Mouse (Mus musculus): ENCODE data around the gene Nup93.

The Nup93 gene

DNA sequence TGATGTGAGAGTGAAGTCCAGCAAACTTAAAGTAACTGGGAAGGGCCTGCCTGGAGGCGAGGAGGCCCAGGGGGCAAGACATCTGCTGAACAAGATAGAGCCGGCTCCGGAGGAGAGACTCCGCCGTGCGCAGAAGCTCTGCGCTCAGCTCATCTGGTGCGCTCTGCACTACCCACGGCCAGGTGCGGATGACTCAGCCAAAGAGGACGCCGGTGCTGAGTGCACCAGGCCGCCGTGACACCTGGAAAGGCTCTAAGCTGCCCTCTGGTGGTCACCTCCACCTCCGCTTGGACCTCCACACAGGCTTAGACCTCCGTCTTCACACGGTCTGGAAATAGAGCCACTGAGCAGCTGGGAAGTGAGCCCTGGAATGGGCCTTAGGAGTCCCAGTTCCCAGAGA lies 27.8 kb upstream of the Nup93 start:
- peak; percentile 86 for DNase-seq (ENCODE audit: low spot score)

DNA sequence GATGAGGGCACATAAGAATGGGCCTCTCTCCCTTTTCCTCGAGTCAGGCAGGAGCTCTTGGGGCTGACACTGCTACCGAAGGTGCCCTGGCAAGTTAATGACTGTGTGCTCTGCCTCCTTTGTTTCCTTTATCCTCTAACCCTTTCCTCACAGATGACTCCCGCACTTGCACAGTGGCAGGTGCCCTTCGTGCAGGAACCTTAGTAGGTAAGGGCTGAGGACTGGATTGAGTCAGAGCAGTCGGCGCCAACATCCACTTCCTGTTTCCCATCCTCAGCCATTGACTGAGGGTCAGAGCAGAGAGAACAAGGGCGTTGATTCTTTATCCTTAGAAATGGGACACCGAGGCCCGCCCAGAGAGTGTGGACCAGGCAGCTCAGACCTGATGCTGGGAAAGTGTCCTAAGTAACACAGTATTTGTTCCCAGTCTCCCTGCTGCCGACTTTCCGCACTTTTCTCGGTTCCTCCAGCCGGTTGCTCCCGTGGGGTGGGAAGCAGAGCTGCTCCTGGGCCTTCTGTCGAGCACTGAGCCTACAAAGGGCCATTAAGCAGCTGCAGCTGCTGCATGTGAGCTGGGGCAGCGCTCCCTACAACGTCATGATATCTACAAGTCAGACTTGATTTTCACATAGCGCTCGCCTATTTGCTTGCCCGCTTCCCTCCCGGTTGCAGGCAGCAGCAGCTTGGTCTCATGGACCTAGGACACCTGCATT lies 26.9 kb upstream of the Nup93 start:
- peak; percentile 68 for DNase-seq (ENCODE audit: low spot score)

DNA sequence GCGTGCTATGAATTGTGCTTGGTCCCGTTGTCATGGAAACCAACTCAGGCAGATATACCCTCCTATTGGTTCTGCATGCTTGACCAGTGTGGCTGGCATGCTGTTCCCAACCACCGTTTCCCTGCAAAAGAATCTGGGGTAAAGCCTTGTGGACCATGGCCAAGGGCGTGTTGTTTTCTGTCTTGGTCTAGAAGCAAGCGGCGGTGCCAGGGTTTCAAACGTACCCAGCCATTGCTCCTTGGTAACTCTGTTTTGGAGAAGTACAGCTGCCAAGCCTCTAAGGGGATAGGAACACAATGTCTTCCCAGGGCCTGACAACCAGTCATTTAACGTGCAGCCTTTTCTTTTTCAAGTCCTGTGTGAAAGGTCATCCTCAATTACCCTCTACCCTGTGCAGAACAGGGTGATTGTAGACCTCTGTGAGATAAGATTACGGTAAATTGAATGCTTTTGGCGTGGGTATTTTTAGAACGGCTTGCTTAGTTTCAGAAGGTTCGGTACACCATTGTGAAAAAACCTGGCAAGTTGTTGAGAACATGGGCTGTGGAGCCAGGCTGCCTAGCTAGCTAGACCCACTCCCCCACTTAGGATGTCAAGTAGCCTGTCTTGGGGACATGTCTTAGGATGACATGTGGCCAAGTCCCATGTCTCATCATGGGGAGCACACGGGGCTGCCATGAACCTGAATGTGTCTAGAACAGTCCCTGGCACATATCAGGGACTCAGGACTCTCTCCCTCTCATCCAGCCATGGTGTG lies 24.9 kb upstream of the Nup93 start:
- DNase-seq (ENCODE audit: low spot score): no peak

DNA sequence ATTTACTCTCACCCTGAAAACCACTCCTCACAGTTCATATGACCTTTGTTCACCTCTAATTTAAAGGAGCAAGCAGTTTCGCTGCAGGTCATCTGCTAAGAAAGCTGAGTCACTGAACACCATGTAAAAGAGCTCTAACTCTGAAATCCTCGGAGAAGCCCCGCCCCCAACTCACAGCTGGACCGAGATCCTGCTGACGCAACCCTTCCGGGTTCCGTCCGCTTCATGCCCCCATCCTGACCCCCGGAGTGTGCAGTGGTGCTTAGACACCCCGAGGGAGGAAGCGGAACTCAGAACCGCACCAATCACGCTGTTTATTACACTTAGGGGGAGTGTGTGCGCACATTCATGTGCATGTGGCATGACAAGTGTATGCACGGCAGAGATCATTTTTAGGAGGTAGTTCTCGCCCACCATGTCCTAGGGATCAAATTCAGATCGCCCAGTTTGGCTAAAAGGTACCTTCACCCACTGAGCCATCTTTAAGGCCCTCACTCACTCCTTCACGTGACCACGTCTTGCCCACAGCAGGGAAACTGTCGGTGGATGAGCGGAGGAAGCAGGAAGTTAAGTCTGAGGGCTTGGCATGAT lies 23.2 kb upstream of the Nup93 start:
- no peak for DNase-seq (ENCODE audit: low spot score)

DNA sequence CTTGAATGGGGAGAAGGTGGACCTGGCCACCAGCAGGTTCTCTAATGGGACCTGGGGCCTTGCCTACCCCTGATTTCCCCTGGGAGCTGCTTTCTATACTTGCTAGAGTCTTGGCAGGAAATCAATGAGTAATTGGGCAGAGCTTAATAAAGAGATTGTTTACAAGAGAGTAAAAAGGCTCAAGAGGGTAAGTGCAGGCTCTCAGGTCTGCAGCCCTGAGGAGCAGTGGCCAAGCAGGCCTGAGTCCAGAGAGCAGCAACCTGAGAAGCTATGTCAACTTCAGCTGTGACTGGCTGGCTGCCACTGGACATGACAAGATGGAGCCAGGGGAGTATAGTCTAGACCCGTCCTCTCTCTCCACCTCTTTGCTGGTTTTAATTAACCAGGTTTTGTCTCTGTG lies 21.4 kb upstream of the Nup93 start:
- DNase-seq (ENCODE audit: low spot score): peak; percentile 76

DNA sequence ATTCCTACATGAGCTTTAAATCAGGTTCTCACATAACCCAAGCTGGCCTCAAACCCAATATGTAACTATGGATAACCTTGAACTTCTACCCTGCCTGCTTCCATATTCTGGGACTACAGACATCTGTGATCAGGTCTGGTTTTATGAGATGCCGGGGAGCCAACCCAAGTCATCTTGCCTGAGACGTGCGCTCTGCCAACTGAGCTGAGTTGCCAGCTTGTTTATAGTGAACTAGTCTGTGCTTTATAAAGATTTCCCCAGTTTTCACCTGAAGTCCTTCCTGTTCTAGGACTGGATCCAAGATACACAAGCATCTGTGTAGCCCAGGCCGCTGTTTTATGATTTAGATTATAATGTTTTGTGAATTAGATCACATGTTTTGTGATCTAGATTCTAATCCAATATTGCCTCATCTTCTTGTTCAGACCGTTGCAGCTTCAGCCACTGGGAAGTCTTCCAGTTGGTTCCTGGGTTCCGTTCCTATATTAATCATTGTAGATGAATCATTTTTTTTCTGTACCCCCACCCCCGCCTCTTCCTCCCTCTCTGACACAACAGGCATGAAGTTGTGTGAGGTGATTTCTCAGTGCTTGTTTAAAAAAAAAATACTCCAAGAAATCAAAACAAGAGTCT lies 19.7 kb upstream of the Nup93 start:
- DNase-seq (ENCODE audit: low spot score): no peak

DNA sequence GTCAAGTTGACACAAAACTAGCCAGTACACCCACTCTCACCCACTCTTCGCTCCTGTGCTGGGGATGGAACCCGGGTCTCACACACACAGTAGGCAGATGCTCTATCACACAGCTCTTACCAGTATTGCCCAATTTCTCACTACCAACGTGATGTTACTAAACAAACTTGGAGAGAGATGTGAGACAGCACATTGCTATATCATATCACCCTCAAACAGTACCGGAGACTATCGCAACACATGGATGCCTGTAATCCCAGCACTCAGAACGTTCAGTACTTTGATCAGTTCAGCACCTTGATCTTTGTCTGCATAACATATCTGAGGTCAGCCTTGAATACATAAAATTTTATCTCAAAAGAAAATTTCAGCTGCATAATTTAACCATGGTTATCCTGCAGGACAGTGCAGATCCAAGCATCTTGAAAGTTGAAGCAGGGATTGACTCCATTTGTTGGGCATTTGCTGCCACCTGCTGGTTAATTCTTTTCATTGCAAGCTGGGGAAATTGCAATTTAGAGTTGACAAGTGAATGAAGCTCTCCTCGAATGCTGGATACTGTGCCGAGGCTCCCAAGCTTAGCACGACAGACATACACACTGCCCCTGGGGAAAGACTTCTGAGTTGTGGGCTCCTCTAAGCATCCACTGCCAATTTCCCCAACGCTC lies 15.0 kb upstream of the Nup93 start:
- DNase-seq (ENCODE audit: low spot score): peak; percentile 89

DNA sequence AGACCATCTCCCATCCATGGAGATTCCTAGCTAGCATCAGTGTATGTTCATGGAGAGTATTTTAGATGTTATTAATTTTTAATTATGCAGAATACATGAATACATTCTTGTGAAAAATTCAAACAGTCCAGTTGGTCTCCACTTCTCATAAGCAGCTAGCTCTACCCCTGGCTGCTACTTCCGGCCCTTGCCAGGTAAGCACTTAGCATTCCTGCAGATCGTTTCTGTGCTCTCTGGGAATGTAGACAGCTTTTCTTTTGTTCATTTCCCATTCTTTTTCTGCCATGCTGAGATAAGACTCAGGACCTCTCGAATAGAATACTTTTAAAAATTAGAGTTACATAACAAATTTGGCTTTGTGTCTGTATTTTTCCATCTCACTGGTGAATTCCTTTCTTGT lies 10.3 kb upstream of the Nup93 start:
- no peak for DNase-seq (ENCODE audit: low spot score)

DNA sequence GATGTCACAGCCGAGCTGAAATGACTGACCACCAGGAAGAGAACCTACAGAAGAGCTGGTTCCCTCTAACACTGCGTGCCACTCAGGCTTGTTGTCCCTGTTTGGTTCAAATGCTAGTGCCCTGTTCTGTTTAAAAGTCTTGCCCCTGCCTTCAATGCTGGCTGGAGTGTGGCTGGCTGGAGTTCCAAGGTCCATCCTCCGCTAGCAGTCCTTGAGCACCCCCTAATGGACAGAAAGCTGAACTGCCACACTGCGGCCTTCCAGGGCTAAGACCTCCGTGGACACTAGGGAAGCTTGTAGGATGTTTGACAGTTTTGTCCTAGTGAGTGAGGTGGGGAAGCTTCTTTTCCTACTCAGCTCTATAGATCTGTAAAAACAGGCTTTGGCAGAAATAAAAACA lies 8.6 kb upstream of the Nup93 start:
- peak; percentile 92 for DNase-seq (ENCODE audit: low spot score)

DNA sequence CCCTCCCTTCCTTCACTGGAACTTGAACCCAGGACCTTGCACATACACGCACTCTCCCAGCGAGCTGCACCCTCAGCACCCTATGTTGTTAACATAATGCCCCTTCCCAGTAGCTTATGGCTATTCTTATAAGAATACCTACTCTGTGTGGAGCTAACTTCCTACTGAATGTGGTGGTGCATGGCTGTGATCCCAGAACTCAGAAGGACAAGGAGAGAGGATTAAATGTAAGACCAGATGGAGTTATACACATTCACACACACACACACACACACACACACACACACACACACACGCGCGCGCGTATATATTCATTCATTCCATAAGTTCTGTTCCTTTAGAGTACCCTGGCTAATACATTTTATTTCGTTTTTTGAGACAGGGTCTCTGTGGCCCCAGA lies 8.1 kb upstream of the Nup93 start:
- DNase-seq (ENCODE audit: low spot score): no peak

DNA sequence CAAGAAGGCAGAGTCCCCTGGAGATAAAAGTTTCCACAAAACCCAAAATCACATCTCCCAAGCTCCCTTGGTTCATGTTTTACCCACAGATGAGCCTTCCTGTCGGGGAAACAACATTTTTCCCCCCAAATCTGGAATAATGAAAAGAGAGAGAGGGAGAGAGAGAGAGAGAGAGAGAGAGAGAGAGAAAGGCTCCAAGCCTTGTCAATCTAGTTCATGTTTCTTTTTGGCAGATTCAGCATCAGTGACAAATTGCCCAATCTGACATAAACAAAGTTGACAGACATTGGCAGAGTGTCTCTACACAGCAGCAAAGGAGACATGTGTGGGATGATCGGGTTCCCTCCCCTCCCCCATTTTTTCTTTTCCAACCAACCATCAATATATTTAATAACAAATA lies 6.9 kb upstream of the Nup93 start:
- no peak for DNase-seq (ENCODE audit: low spot score)

DNA sequence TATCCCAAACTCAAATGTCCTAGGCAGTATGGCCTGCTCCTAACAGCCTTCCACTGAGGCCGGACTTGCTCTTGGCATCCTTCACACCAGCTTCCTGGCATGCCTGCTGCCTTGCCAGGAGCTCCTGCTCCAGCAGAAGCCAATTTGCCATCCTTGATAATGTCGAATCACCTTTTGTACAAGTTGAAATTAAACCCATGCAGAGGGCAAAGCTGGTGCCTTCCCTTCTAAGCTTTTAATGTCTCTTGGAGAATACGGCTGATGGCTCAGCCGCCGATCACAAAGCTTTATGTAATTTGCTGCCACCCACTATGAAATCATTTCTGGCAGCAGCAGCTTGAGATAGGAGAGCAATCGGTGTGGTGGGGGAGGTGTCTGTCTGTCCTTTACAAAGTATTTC lies 4.7 kb upstream of the Nup93 start:
- DNase-seq (ENCODE audit: low spot score): peak; percentile 63

DNA sequence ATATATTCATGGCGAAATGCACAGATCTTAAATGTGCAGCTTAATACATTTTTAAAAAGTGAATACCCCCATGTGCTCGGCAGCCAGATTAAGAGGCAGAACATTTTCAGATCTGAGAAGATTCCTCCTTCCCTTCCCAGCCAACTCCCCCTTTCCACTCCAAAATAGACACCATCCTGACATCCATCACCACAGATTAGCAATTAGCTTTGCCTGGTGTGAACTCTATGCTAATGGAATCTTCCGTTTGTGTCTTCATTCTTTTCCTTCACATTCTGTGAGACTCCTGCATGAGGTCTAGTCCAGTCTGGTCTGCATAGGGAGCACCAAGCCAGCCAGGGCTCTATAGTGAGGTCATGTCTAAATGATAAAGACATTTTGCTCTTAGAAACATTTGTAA lies 4.1 kb upstream of the Nup93 start:
- DNase-seq (ENCODE audit: low spot score): peak; percentile 54

DNA sequence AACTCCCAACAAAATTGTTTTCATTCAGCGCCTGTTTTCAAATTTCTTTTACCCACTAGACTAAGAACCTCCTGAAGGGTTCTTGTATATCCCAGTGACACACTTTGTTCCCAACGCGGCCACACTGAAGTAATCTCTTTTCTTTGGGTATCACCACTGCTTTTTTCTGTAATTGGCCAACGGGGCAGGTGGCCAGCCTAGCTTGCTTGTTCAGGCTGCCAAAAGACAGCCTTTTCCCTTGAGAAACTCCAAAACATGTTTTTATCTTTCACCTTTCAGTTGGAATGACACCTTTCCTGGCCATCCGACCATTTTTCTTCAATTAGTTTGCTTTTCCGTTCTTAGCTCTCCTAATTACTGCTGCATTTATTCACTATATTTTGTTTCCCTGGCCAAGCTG lies 545 bp upstream of the Nup93 start:
- peak; percentile 46 for DNase-seq (ENCODE audit: low spot score)

DNA sequence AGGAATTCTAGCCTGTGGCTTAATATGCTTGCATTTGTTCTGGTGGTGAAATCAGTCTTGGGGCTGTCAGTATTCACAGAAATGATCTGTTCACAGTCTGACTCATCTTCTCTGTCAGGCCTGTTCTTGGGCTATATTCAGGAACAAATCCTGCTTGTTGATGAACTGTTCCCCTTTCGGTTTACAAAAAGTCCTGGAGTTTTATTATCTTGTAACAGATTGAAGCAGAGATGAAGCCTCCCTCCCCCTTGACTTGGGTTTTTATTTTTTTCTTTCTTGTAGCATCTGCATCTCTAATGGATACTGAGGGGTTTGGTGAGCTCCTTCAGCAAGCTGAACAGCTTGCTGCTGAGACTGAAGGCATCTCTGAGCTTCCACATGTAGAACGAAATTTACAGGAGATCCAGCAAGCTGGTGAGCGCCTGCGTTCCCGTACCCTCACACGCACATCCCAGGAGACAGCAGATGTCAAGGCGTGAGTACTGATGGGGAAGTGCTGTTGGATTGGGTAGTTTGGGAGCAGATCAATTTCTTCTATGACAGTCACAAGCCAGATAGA lies 13.1 kb downstream of the Nup93 start:
- peak; percentile 54 for DNase-seq (ENCODE audit: low spot score)

DNA sequence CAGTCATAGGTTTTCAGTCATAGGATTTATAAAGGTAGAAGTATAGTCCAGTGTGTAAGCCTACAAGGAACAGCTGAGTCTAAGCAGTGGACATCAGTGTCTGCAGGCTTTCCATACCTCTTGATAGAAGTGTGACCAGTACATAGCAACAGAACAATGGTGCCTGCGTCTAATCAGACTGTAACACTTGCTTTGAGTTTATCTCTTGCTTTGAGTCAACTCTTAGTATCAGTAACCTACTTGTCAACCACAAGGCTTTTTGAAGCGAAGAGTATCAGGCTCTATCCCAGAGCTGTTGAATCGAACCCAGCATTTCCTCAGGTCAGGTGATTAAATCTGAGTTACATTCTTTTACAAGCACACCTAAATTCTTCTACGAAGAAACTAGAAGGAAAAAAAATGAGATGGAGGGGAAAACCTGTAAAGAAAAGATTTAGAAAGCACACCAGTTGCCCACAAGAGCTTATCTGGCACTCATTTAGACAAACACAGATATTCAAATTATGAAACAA lies 25.9 kb downstream of the Nup93 start:
- DNase-seq (ENCODE audit: low spot score): no peak

DNA sequence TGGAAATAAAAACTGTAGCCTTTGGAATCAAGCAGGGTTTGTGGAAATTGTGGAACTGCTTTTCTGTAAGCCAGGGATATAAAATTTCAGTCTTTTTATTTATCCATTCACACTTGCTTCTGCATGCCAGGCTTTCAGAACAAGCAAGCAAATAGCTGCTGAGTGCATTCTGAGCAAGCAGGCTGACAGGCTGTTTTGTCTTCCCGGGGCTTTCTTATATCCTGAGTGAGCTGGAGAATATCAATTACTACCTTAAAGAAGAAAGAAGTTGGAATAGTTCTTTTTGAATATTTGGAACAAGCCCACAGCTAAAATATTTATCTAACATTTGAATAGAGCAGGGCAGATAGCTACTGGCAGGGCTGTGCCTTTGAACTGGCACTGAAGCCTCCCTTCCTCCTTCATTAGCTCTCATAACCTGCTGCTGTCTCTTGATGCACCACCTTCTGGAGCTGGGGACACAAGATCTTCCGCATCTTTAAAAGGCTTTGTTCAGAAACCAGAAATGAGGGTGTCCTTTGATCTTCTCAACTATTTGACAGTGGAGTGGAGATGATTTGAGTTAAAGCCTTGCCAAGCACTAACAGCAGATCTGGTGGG lies 35.6 kb downstream of the Nup93 start:
- DNase-seq (ENCODE audit: low spot score): no peak

DNA sequence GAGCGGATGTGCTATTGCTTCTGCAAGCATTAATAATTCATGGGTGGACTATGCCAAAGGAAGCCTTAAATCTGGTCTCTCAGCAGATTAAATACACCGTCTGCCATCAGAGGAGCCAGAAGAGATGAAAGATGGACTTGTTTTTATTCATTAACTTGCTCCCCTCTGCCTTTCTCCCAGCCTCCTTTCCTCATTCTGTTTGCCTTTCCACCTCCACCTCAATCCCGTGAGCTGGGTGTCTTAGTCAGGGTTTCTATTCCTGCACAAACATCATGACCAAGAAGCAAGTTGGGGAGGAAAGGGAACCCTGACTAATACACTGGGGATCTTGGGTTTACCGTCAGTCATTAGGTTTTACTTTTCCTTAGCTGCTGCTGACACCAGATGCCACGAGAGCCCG lies 44.5 kb downstream of the Nup93 start:
- DNase-seq (ENCODE audit: low spot score): no peak

DNA sequence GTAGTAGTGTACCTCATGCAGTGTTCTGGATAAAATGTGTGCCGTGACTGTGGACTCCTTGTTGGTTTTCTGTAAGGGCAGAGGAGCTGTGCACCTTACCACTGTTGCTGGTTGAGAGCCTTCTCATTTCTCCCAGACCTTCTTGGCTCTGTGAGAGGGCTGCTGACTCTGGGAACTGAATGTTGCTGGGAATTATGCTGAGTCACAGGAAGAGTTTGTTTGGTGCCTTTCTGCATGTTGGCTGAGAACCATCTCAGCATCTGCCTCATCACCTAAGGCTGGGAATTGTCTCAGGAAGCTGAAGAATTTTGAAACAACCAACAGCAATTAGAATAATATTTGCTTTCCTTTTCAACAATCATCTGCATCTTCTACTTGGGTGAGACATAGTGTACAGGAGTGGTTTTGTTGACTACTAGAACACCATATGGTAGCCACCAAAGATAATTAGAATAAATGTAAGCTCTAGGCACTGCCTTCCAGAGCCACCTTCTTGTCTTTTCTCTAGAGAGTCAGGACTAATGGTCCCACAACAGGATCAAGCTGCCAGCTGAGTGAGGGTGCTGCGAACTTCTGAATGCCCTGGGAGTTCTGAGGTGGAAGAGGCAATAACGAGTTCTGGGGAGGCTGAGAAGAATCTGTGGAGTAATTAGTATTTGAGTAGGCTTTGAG lies 48.4 kb downstream of the Nup93 start:
- peak; percentile 55 for DNase-seq (ENCODE audit: low spot score)

DNA sequence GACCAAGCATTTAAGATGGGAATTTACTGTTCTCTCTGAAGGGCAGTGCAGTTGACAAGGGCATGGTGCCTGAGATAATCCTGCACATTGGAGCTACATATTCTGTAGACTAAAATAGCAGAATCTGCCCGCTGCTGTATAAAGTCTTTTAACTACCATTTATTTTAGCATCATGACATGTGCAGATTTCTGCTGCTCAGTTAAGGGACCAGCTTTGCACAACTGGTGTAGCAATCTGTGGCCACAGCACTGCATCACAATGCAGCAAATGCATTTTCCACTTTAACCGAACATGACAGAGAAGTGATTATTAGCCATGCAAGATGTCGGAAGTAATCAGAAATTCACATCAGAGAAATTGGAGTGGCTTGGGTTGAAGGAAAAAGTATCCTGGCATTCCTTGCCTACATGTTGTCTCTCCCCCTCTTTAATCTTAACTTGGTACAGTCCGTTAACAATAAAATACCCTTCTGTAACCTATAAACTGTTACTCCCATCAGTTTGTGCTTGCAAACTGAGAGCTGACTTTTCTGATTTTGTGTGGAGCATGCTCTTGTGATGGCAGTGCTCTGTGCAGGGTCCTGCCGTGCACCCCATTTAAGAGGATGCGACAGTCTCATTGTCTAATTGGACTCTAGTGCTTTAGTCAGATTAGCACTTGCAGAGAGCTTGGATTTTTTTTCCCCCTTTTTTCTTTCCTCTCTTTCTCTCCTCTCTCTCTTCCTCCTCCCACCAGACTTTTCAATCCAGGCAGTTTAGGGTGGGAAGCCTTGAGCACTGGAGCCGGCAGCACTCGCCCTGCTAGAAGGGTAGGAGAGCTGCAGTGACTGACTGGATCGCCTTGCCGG lies 52.2 kb downstream of the Nup93 start:
- peak; percentile 62 for DNase-seq (ENCODE audit: low spot score)
